Mouse (Mus musculus): Measurements from ENCODE around the gene Hsd3b7.

DNA sequence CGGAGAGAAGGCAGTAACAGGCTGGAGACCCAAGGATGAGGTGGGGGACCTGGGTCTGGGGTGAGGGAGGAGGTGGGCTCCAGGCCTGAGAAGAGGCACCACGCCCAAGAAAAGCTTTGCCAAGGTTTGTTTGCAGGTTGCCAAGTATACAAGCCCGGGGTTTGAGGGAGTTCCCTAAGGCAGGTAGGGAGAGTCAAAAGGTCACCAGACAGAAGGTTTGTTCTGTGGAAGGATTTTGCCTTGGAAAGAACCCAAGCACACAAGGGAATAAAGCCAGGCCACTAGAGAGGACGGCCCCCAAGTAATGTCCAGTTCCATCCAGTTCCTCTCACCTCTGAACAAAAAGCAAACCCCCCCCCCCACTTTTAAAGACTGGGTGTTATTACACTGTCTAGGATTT, 10.8 kb downstream of the Hsd3b7 start:
- TF ChIP-seq POLR2A (IDR thresholded peaks at IDR 0.05; ENCODE audit: borderline replicate concordance, low read depth, low read length) (no peak), CTCF (IDR thresholded peaks at IDR 0.05; ENCODE audit: low read depth, low read length) (no peak)

All from bone marrow macrophage, adult 2 months (primary cell).